Comparison of ENCODE assay signal across 8 mouse cellular contexts in genomic region chr9:122022776-122023175, GRCm38 (mm10). TPM values are rescaled to one million over a fixed set of nuclear protein-coding genes. Genes with fewer than 3 reads are reported as not detected.
DNase-seq lines count a peak whose midpoint lies in the region; ATAC-seq and TF ChIP-seq lines count a peak whose summit lies in the region.

No protein-coding gene starts in this region.

- no peak overlapping the region for H3K9ac ChIP-seq in lung, embryonic 14.5 days
- no peak overlapping the region for H3K9ac ChIP-seq in neural tube, embryonic 15.5 days (replicated peaks)
- no peak overlapping the region for H3K9ac ChIP-seq in hindbrain, postnatal 0 days (replicated peaks; ENCODE audit: low read length)
- no peak overlapping the region for H3K9ac ChIP-seq in hindbrain, embryonic 12.5 days

- H3K27ac ChIP-seq in lung, embryonic 14.5 days (ENCODE audit: low read depth), result peak overlapping the region; percentile 37; the same call in 1 of the 2 replicates
- H3K27ac ChIP-seq in neural tube, embryonic 15.5 days (replicated peaks), result no peak overlapping the region
- H3K27ac ChIP-seq in hindbrain, postnatal 0 days, result no peak overlapping the region; the same call in 1 of the 2 replicates
- H3K27ac ChIP-seq in hindbrain, embryonic 12.5 days, result no peak overlapping the region

- H3K4me3 ChIP-seq in lung, embryonic 14.5 days (ENCODE audit: low read depth, low read length), result no peak overlapping the region
- H3K4me3 ChIP-seq in neural tube, embryonic 15.5 days (replicated peaks), result no peak overlapping the region
- no peak overlapping the region for H3K4me3 ChIP-seq in hindbrain, postnatal 0 days (ENCODE audit: low read length)
- no peak overlapping the region for H3K4me3 ChIP-seq in hindbrain, embryonic 12.5 days

- 36% methylated on average over 9 of the region's 9 CpGs for WGBS in lung, embryonic 14.5 days
- 76% methylated on average over 9 of the region's 9 CpGs for WGBS in neural tube, embryonic 15.5 days
- 68% methylated on average over 9 of the region's 9 CpGs for WGBS in hindbrain, postnatal 0 days
- WGBS in hindbrain, embryonic 12.5 days, result 75% methylated on average over 9 of the region's 9 CpGs

- peak; percentile 45 for ATAC-seq in lung, embryonic 14.5 days (ENCODE audit: insufficient read depth)
- ATAC-seq in neural tube, embryonic 15.5 days (ENCODE audit: low FRiP score), result no peak
- ATAC-seq in hindbrain, postnatal 0 days, result no peak
- no peak for ATAC-seq in hindbrain, embryonic 12.5 days (ENCODE audit: low FRiP score)

- H3K27me3 ChIP-seq in lung, embryonic 14.5 days (ENCODE audit: insufficient read depth, low read length), result no peaks in the 10 kb centered on the region
- H3K27me3 ChIP-seq in neural tube, embryonic 15.5 days (replicated peaks), result no peaks in the 10 kb centered on the region
- H3K27me3 ChIP-seq in hindbrain, postnatal 0 days (ENCODE audit: insufficient read depth, low read length), result no peaks in the 10 kb centered on the region
- no peaks in the 10 kb centered on the region for H3K27me3 ChIP-seq in hindbrain, embryonic 12.5 days

- no peaks in the 10 kb centered on the region for H3K9me3 ChIP-seq in lung, embryonic 14.5 days (ENCODE audit: low read depth, low read length)
- no peaks in the 10 kb centered on the region for H3K9me3 ChIP-seq in neural tube, embryonic 15.5 days (replicated peaks)
- no peaks in the 10 kb centered on the region for H3K9me3 ChIP-seq in hindbrain, postnatal 0 days (ENCODE audit: low read length)
- H3K9me3 ChIP-seq in hindbrain, embryonic 12.5 days (replicated peaks), result no peaks in the 10 kb centered on the region

- no peak overlapping the region for H3K4me2 ChIP-seq in lung, embryonic 14.5 days
- H3K4me2 ChIP-seq in neural tube, embryonic 15.5 days, result no peak overlapping the region
- H3K4me2 ChIP-seq in hindbrain, postnatal 0 days (ENCODE audit: low read depth, low read length), result no peak overlapping the region
- no peak overlapping the region for H3K4me2 ChIP-seq in hindbrain, embryonic 12.5 days (replicated peaks)

- peak; percentile 28 for DNase-seq in right cerebral cortex, adult 18-20 months
- DNase-seq in right cerebral cortex, postnatal 14 days, result no peak
- DNase-seq in cerebellum, postnatal 36 days, result peak; percentile 69 to 77
- peak; percentile 86 to 90 for DNase-seq in heart, postnatal 36 days
- DNase-seq in lung, embryonic 14.5 days, result peak; percentile 69
- no peak for DNase-seq in hindbrain, postnatal 0 days (ENCODE audit: low spot score)

- intact Hi-C loops in heart, postnatal 36 days (cut with DNase I), result loop anchor here (2.0 kb wide), 2 partner anchors 88 to 96 kb away; no protein-coding TSS in a partner anchor

- peaks cover 9% of the 10 kb centered on the region; the same call in 1 of the 2 replicates for H3K4me1 ChIP-seq in lung, embryonic 14.5 days (ENCODE audit: insufficient read depth)
- peaks cover 19% of the 10 kb centered on the region for H3K4me1 ChIP-seq in neural tube, embryonic 15.5 days
- peaks cover 8% of the 10 kb centered on the region; the same call in 1 of the 2 replicates for H3K4me1 ChIP-seq in hindbrain, postnatal 0 days (ENCODE audit: insufficient read depth, low read length)
- H3K4me1 ChIP-seq in hindbrain, embryonic 12.5 days, result peaks cover 26% of the 10 kb centered on the region

- TF ChIP-seq CTCF in lung, embryonic 14.5 days (IDR thresholded peaks at IDR 0.05; ENCODE audit: low read depth), result no peak
- TF ChIP-seq CTCF in hindbrain, postnatal 0 days (IDR thresholded peaks at IDR 0.05; ENCODE audit: low read depth), result no peak

- no peaks in the 10 kb centered on the region for H3K36me3 ChIP-seq in lung, embryonic 14.5 days (ENCODE audit: insufficient read depth)
- H3K36me3 ChIP-seq in neural tube, embryonic 15.5 days, result no peaks in the 10 kb centered on the region
- no peaks in the 10 kb centered on the region for H3K36me3 ChIP-seq in hindbrain, postnatal 0 days (ENCODE audit: insufficient read depth, low read length)
- H3K36me3 ChIP-seq in hindbrain, embryonic 12.5 days, result no peaks in the 10 kb centered on the region

RNA-seq across cellular contexts. Expression of gene Pomgnt2, which starts 25.9 kb away (rescaled TPM):
- total RNA-seq in heart, postnatal 36 days (2021), result 10 to 100 TPM; 10.6 to 14.9 TPM
- 9.9 and 10.5 TPM in 2 replicates for polyA plus RNA-seq in lung, embryonic 14.5 days (2014; fragmentation: Nextera tagmentation; extraction: Ambion mirVana)
- polyA plus RNA-seq in neural tube, embryonic 15.5 days (2015; fragmentation: Nextera tagmentation; extraction: Ambion mirVana), result 34.3 and 37.8 TPM in 2 replicates
- 106 and 264 TPM in 2 replicates for total RNA-seq in hindbrain, postnatal 0 days (2014; rRNA removed)
- polyA plus RNA-seq in hindbrain, postnatal 0 days (2015; fragmentation: Nextera tagmentation; extraction: Ambion mirVana), result 33.0 and 33.2 TPM in 2 replicates
- polyA plus RNA-seq in hindbrain, embryonic 12.5 days (2016; fragmentation: Nextera tagmentation; extraction: Ambion mirVana), result 14.7 and 17.3 TPM in 2 replicates

Comparison
In these comparisons a context has a peak if more than half of its experiments do, and no peak if none do; other contexts are left out.
1. DNase-seq: peak in right cerebral cortex, adult 18-20 months (single experiment), cerebellum, postnatal 36 days (2 of 2), heart, postnatal 36 days (2 of 2) and lung, embryonic 14.5 days (single experiment); none in right cerebral cortex, postnatal 14 days (single experiment) and hindbrain, postnatal 0 days (single experiment).